Mouse (Mus musculus): ENCODE measurements around the gene B3galnt1.

DNA sequence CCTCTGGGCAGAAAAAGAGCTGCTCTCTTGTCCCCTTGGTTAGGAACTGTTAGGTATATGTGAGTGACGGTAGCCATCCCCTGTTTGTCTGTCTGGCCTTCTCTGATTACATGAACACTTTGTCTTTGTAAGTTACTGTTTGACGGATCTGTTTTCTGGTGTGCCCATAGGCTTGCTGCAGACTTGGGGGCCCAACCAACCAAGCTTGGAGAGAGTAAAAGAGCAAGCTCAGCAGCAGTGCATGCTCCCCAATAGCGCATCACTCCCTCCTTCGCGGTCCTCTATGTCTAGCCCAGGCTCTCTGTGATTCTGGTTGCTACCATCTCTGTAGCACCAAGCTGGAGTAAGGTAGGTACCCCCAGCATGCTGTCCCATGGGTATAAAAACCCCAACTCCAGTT is 9.1 kb upstream of the B3galnt1 start:
- TF ChIP-seq CTCF (IDR thresholded peaks at IDR 0.05 in 2 of 3, conservative IDR thresholded peaks at IDR 0.05 in 1 of 3; ENCODE audit: control insufficient read depth in 1 of 3, insufficient read depth in 1 of 3, low read depth in 2 of 3, low read length in 3 of 3, poor library complexity in 1 of 3, severe bottlenecking in 1 of 3) (no peak), EP300 (IDR thresholded peaks at IDR 0.05; ENCODE audit: low read depth in 1 of 2, low read length in 2 of 2) (no peak), CHD2 (IDR thresholded peaks at IDR 0.05; ENCODE audit: low read length) (no peak), TCF12 (IDR thresholded peaks at IDR 0.05; ENCODE audit: low read depth, low read length) (no peak)
